9 mouse cellular contexts compared by ENCODE assay signal in the genomic region with DNA sequence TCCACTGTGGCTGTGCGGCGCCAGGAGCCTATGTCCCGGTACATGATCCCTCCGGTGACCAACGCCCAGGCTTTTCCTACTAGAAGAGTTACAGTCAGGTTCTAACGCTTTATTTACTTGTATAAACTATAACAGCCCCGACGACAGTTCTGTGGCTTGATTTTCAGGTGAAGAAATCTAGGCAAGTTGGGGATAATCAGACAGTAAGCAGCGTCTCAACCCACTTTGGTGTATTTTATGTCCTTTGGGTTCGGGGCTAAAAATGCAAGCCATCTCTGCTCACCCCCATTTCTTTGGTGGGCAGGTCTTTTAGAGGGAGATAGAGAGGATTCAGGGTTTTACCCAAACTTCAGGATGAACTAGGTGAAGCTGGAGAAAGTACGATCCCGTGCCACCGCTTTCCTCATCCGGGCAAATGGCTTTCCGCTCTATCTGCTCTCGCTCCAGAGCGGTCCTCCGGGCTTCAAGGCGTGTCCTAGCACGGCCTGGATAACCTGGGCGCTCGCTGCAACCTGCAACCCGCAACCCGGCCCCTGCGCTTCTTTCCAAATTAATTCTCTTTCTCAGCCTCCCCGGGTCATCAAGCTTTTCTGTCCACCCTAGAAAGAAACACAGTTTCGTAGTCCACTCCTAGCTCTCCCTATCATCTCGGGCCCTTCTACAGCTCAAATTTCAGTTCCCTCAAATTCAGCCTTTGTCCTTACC. TPM values are rescaled to one million over a fixed set of nuclear protein-coding genes. Genes with fewer than 3 reads are reported as not detected.
DNase-seq lines count a peak whose midpoint lies in the region; ATAC-seq and TF ChIP-seq lines count a peak whose summit lies in the region.
"Had no signal": no experiment of that assay in that cellular context is flagged by ENCODE, and none has a peak within 500 bp of the region (broad histone marks: within the 10 kb centered on the region; RNA-seq: fewer than 3 reads in every experiment).

No protein-coding gene starts in this region.

- no peaks in the 10 kb centered on the region; the same call in 1 of the 2 replicates for H3K79me2 ChIP-seq in MEL (ENCODE audit: control insufficient read depth, insufficient read depth, low read length, poor library complexity)

- H3K9me3 ChIP-seq in MEL (replicated peaks; ENCODE audit: insufficient read depth, low read length): no peaks in the 10 kb centered on the region
- no peaks in the 10 kb centered on the region for H3K9me3 ChIP-seq in hindbrain, embryonic 10.5 days
- no peaks in the 10 kb centered on the region for H3K9me3 ChIP-seq in liver, embryonic 13.5 days (replicated peaks)
- no peaks in the 10 kb centered on the region for H3K9me3 ChIP-seq in stomach, embryonic 16.5 days (replicated peaks; ENCODE audit: control insufficient read depth, low read length)

- H3K4me3 ChIP-seq in MEL (ENCODE audit: control insufficient read depth in 1 of 2, insufficient read depth in 1 of 2, low read depth in 2 of 2, low read length in 2 of 2): peak overlapping the region; percentile 55 to 93; a peak in 2 of 4 replicates
- peak overlapping the region; percentile 38 for H3K4me3 ChIP-seq in hindbrain, embryonic 10.5 days
- peak overlapping the region; percentile 19; the same call in 1 of the 2 replicates for H3K4me3 ChIP-seq in liver, embryonic 13.5 days (replicated peaks)
- H3K4me3 ChIP-seq in stomach, embryonic 16.5 days (replicated peaks; ENCODE audit: low read length): peak overlapping the region; percentile 39

- no peak overlapping the region for H3K27ac ChIP-seq in MEL (ENCODE audit: control insufficient read depth, low read depth, low read length)
- no peak overlapping the region for H3K27ac ChIP-seq in hindbrain, embryonic 10.5 days
- no peak overlapping the region for H3K27ac ChIP-seq in liver, embryonic 13.5 days
- no peak overlapping the region for H3K27ac ChIP-seq in stomach, embryonic 16.5 days (ENCODE audit: low read length)

- no peak for TF ChIP-seq POLR2A in MEL (IDR thresholded peaks at IDR 0.05; ENCODE audit: control insufficient read depth in 1 of 2, insufficient read depth in 1 of 2, low read depth in 1 of 2, low read length in 2 of 2, poor library complexity in 1 of 2)

- no peak for TF ChIP-seq CTCF in MEL (IDR thresholded peaks at IDR 0.05 in 2 of 3, conservative IDR thresholded peaks at IDR 0.05 in 1 of 3; ENCODE audit: control insufficient read depth in 1 of 3, insufficient read depth in 1 of 3, low read depth in 2 of 3, low read length in 3 of 3, poor library complexity in 1 of 3, severe bottlenecking in 1 of 3)

- peak; percentile 3 to 6 for DNase-seq in frontal cortex, postnatal 36 days (ENCODE audit: low spot score in 2 of 2)
- no peak for DNase-seq in MEL (ENCODE audit: low read depth, low spot score)
- peak; percentile 47 for DNase-seq in hindbrain, embryonic 10.5 days (ENCODE audit: low spot score)
- no peak for DNase-seq in liver, embryonic 13.5 days
- DNase-seq in thymus, postnatal 10 days (ENCODE audit: low spot score in 2 of 2): no peak
- no peak for DNase-seq in adrenal gland, adult 8-10 months

- no peak for ATAC-seq in frontal cortex, adult (ENCODE audit: low TSS enrichment)
- ATAC-seq in liver, embryonic 13.5 days (ENCODE audit: low read depth): no peak
- ATAC-seq in stomach, embryonic 16.5 days (ENCODE audit: insufficient read depth, low FRiP score): no peak

- peak overlapping the region; percentile 33 for H3K4me2 ChIP-seq in liver, embryonic 13.5 days
- H3K4me2 ChIP-seq in stomach, embryonic 16.5 days (ENCODE audit: low read depth, low read length): peak overlapping the region; percentile 51

- 1% methylated on average over 28 of the region's 28 CpGs for WGBS in hindbrain, embryonic 10.5 days
- 2% methylated on average over 28 of the region's 28 CpGs for WGBS in liver, embryonic 13.5 days (ENCODE audit: insufficient replicate concordance)
- under 1% methylated on average over 28 of the region's 28 CpGs for WGBS in stomach, embryonic 16.5 days

- H3K9ac ChIP-seq in MEL (ENCODE audit: control insufficient read depth, low read depth, low read length, poor library complexity, severe bottlenecking): peak overlapping the region; percentile 81; the same call in 1 of the 2 replicates
- no peak overlapping the region for H3K9ac ChIP-seq in liver, embryonic 13.5 days
- H3K9ac ChIP-seq in stomach, embryonic 16.5 days (ENCODE audit: low read length): peak overlapping the region; percentile 26; the same call in 1 of the 2 replicates

- peaks cover 3 to 9% of the 10 kb centered on the region in 2 experiments; a peak in 3 of 4 replicates for H3K27me3 ChIP-seq in MEL (ENCODE audit: control insufficient read depth in 1 of 2, insufficient read depth in 2 of 2, low read length in 2 of 2)
- H3K27me3 ChIP-seq in hindbrain, embryonic 10.5 days (ENCODE audit: insufficient read depth, poor library complexity, severe bottlenecking): peaks cover 94% of the 10 kb centered on the region
- H3K27me3 ChIP-seq in liver, embryonic 13.5 days: peaks cover 86% of the 10 kb centered on the region
- H3K27me3 ChIP-seq in stomach, embryonic 16.5 days (ENCODE audit: control insufficient read depth, insufficient read depth, low read length): peaks cover 41% of the 10 kb centered on the region

- TF ChIP-seq EP300 in MEL (IDR thresholded peaks at IDR 0.05; ENCODE audit: low read depth in 1 of 2, low read length in 2 of 2): no peak

- peaks cover 22 to 32% of the 10 kb centered on the region in 2 experiments for H3K4me1 ChIP-seq in MEL (ENCODE audit: control insufficient read depth in 1 of 2, insufficient read depth in 2 of 2, low read length in 2 of 2)
- H3K4me1 ChIP-seq in hindbrain, embryonic 10.5 days (replicated peaks): peaks cover 17% of the 10 kb centered on the region
- H3K4me1 ChIP-seq in liver, embryonic 13.5 days (replicated peaks): peaks cover 18% of the 10 kb centered on the region
- peaks cover 14% of the 10 kb centered on the region for H3K4me1 ChIP-seq in stomach, embryonic 16.5 days (ENCODE audit: control insufficient read depth, insufficient read depth, low read length)

- no peak for TF ChIP-seq RAD21 in MEL (IDR thresholded peaks at IDR 0.05; ENCODE audit: low read depth, low read length)

- H3K36me3 ChIP-seq in MEL (ENCODE audit: control insufficient read depth in 1 of 2, insufficient read depth in 2 of 2, low read length in 2 of 2): peaks cover 0 to 13% of the 10 kb centered on the region in 2 experiments; a peak in 2 of 4 replicates
- H3K36me3 ChIP-seq in hindbrain, embryonic 10.5 days: no peaks in the 10 kb centered on the region
- no peaks in the 10 kb centered on the region for H3K36me3 ChIP-seq in liver, embryonic 13.5 days
- H3K36me3 ChIP-seq in stomach, embryonic 16.5 days (ENCODE audit: control insufficient read depth, insufficient read depth, low read length): no peaks in the 10 kb centered on the region

TF ChIP-seq in MEL, 35 proteins besides CTCF, POLR2A, EP300 and RAD21:
- TF ChIP-seq NRF1 (IDR thresholded peaks at IDR 0.05; ENCODE audit: insufficient read depth, low read depth, low read length, poor library complexity, severe bottlenecking) (no peak), MAZ (IDR thresholded peaks at IDR 0.05; ENCODE audit: low read depth, low read length) (no peak), BHLHE40 (IDR thresholded peaks at IDR 0.05; ENCODE audit: borderline replicate concordance, low read depth, low read length) (no peak), ZKSCAN1 (IDR thresholded peaks at IDR 0.05; ENCODE audit: low read depth, low read length) (no peak), USF2 (IDR thresholded peaks at IDR 0.05; ENCODE audit: borderline replicate concordance in 1 of 2, insufficient read depth in 1 of 2, low read depth in 1 of 2, low read length in 2 of 2) (no peak), ZNF384 (IDR thresholded peaks at IDR 0.05; ENCODE audit: low read depth, low read length) (no peak), MYC (IDR thresholded peaks at IDR 0.05; ENCODE audit: low read depth, low read length) (no peak), TBP (IDR thresholded peaks at IDR 0.05; ENCODE audit: low read depth, low read length) (no peak), ETS1 (IDR thresholded peaks at IDR 0.05; ENCODE audit: low read depth, low read length) (no peak), CHD2 (IDR thresholded peaks at IDR 0.05; ENCODE audit: low read length) (no peak), USF1 (IDR thresholded peaks at IDR 0.05; ENCODE audit: low read depth, low read length) (no peak), MXI1 (IDR thresholded peaks at IDR 0.05; ENCODE audit: low read depth, low read length) (no peak), NELFE (IDR thresholded peaks at IDR 0.05; ENCODE audit: low read depth, low read length) (no peak), KAT2A (conservative IDR thresholded peaks at IDR 0.05; ENCODE audit: low read depth, low read length) (no peak)

RNA-seq across cellular contexts. Expression of a gene that starts 0.5 kb away (rescaled TPM):
- total RNA-seq in MEL (2012; rRNA removed): 0.15 and 0.16 TPM in 2 replicates
- 1 to 10 TPM in 1 of 2 experiments, not detected in 1; 4.5 TPM for polyA plus RNA-seq in MEL (2012; ENCODE audit: insufficient read depth in 1 of 2, insufficient read length in 2 of 2, low read depth in 1 of 2, low replicate concordance in 2 of 2, missing spikeins in 1 of 2)
- 0.14 and 0.39 TPM in 2 replicates for polyA plus RNA-seq in hindbrain, embryonic 10.5 days (2016; fragmentation: Nextera tagmentation; extraction: Ambion mirVana)
- 0.13 and 0.27 TPM in 2 replicates for polyA plus RNA-seq in liver, embryonic 13.5 days (2015; fragmentation: Nextera tagmentation; extraction: Ambion mirVana)
- 3.0 and 4.5 TPM in 2 replicates for polyA plus RNA-seq in stomach, embryonic 16.5 days (2015; fragmentation: Nextera tagmentation; extraction: Ambion mirVana)
- total RNA-seq in adrenal gland, adult 8-10 months (2022): not detected
- total RNA-seq: heart, adult 18-20 months had no signal

Comparison
In these comparisons a context has a peak if more than half of its experiments do, and no peak if none do; other contexts are left out.
1. DNase-seq: peak in frontal cortex, postnatal 36 days (2 of 2) and hindbrain, embryonic 10.5 days (single experiment); none in MEL (single experiment), liver, embryonic 13.5 days (single experiment), thymus, postnatal 10 days (0 of 2) and adrenal gland, adult 8-10 months (single experiment).
2. H3K4me3 ChIP-seq: peak in every context shown above with its lines; median percentile 74 in MEL; 39 in stomach, embryonic 16.5 days; 38 in hindbrain, embryonic 10.5 days; 19 in liver, embryonic 13.5 days.